Mouse (Mus musculus): ENCODE data around the gene Acot7. TPM values are rescaled to one million over a fixed set of nuclear protein-coding genes. Genes with fewer than 3 reads are reported as not detected.

The Acot7 gene
- polyA plus RNA-seq, 1 experiment from 2014 or later, result 77.0 TPM

DNA sequence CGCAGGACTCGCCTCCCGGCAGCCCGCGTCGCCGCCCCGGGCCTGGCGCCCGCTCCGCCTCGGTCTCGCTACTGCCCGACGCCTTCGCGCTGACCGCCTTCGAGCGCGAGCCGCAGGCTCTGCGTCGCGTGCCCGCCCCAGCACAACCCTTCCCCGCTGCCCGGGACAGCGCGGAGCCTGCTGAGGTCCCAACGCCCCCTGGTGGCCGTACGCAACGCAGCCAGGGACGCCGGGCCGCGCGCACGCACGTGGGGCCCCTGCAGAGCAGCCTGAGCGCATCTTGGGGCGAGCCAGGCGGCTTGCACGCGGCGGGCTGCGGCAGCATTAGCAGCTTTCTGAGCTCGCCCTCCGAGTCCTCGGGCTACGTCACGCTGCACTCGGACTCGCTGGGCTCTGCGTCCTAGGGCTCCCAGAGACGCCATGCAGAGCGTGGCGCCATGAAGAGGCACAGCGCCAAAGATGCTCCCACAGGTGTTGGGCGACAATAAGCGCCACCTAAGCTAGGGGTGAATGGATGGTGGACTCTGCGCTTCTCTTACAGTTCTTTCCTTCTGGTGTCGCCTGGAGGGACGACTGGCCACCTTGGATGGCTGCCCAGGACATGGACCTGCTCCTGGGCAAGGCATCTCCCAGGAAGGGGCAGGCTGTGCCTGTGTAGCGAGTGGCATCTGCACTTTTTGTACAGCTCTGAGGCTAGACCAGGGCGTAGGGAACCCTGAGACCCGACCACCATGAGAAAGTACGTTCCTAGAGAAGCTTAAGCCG, 105.4 kb downstream of the Acot7 start:
- peak; percentile 79 for ATAC-seq (ENCODE audit: insufficient number of reproducible peaks, low FRiP score, low TSS enrichment, low read depth)
- Histone ChIP-seq H3K4me1 (peaks cover 24% of the 10 kb centered on the region), H3K9me3 (replicated peaks) (no peaks in the 10 kb centered on the region), H3K9ac (no peak overlapping the region), H3K4me2 (replicated peaks) (peak overlapping the region; percentile 62), H3K27me3 (peaks cover 87% of the 10 kb centered on the region), H3K4me3 (replicated peaks) (peak overlapping the region; percentile 36), H3K36me3 (peaks cover 8% of the 10 kb centered on the region; the same call in 1 of the 2 replicates), H3K27ac (replicated peaks) (no peak overlapping the region)
- WGBS, result 5% methylated on average over 70 of the region's 70 CpGs

DNA sequence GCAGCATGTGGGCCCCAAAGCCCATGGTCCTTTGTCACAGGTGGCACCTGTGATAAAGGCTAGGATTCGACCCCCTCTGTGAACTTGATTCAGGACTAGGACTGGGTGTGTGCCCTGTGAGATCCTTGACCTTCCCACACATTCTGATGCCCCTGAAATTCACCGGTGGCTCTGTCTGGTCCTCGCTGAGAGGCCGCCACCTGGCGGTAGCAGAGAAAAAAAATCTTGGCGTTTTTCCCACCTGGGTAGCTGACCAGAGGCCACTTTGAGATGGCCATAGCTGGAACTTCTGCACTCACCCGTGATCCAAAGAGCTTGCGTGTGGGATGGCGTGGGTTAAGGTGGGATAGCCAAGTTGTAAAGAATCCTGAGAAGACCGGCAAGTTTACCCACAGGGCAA, 107.6 kb downstream of the Acot7 start:
- H3K4me1 ChIP-seq, result peaks cover 29% of the 10 kb centered on the region
- WGBS, result 2% methylated on average over 10 of the region's 10 CpGs

DNA sequence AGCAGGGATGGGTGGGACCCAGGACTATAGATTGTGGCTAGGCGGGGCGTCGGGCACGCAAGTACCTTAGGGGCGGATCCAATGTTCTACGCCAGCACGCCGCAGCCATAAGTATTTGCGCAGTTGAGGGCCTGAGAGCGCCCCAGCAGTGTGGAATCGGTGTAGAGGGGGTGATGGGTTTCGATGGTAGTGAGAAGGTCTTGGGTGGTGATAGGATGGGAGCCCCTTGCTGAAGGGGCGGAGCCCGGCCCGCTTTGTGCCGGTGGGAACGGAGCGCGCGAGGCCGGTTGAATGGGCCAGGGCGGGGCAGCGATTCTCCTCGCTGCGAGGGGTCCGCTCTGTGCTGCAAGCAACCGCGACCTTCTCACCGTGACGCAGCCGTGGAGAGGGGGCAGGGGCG, 108.2 kb downstream of the Acot7 start:
- no peaks in the 10 kb centered on the region for H3K9me3 ChIP-seq (replicated peaks)
- peaks cover 91% of the 10 kb centered on the region for H3K27me3 ChIP-seq
- no peak overlapping the region for H3K9ac ChIP-seq
- H3K4me2 ChIP-seq (replicated peaks), result peak overlapping the region; percentile 46
- H3K4me3 ChIP-seq (replicated peaks), result peak overlapping the region; percentile 25
- no peak for ATAC-seq (ENCODE audit: insufficient number of reproducible peaks, low FRiP score, low TSS enrichment, low read depth)
- H3K4me1 ChIP-seq, result peaks cover 35% of the 10 kb centered on the region
- H3K36me3 ChIP-seq, result peaks cover 4% of the 10 kb centered on the region; the same call in 1 of the 2 replicates
- 2% methylated on average over 32 of the region's 32 CpGs for WGBS
- no peak overlapping the region for H3K27ac ChIP-seq (replicated peaks)

More for the DNA sequence above, 107.6 kb downstream of the Acot7 start:
- H3K36me3 ChIP-seq, result peaks cover 8% of the 10 kb centered on the region; the same call in 1 of the 2 replicates
- peaks cover 91% of the 10 kb centered on the region for H3K27me3 ChIP-seq
- no peak overlapping the region for H3K4me2 ChIP-seq (replicated peaks)
- H3K4me3 ChIP-seq (replicated peaks), result no peak overlapping the region
- no peak for ATAC-seq (ENCODE audit: insufficient number of reproducible peaks, low FRiP score, low TSS enrichment, low read depth)
- H3K9ac ChIP-seq, result no peak overlapping the region
- no peaks in the 10 kb centered on the region for H3K9me3 ChIP-seq (replicated peaks)
- no peak overlapping the region for H3K27ac ChIP-seq (replicated peaks)

DNA sequence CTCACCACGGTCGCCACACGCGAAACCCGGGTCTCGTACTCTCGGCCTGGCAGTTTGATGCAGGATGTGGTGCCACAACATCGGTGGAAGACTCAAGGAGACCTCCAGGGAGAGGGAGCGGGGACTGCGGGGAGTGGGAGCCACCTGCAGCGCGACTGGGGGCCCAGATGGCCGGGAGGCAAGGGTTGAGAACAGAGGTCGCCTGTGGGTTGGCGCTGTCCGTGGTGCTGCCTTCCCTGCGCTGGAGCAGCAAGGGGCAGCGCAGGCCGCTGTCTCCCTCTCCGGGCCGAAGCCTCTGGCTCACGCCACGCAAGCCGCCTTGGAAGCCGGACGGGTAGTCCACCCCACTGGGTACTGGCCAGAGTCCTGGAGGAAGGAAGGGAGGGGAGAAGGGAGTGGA, 109.0 kb downstream of the Acot7 start:
- ATAC-seq (ENCODE audit: insufficient number of reproducible peaks, low FRiP score, low TSS enrichment, low read depth), result no peak

DNA sequence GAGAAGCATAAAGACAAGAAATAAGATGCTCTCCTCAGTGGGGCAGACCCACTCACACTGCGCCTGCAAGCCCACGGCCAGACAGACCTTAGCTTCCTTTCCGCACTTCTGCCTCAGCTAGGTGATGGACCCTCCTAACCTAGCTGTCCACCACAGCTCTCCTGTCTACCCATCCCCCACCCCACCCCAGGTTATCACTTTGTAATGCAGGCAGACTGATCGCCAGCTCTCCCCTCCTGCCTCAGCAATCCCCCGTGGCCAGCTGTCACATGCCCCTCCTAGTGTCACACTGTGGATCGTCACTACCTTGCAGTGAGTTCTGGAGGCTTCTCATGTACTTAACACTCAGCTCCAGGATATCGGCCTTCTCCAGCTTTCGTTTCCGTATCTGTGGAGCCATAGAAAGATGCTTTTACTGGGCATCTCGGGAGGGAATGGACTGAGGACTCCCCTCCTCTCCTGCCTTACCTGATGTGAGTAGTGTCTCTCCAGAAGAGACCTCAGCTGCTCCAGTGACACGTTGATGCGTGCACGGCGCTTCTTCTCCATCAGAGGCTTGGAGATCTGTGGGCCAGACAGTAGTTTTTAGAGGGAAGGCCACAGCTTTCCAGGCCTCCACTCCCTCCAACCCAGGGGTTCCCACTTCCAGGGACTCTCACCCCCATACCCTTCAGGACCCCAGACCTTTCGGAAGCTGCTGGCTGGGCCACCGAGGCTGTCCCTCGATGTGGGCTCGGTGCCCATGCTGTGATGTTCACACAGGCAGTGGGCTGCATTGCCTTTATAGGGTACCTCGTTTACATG, 109.6 kb downstream of the Acot7 start:
- Histone ChIP-seq H3K9ac (no peak overlapping the region), H3K36me3 (no peaks in the 10 kb centered on the region), H3K4me2 (replicated peaks) (no peak overlapping the region), H3K4me3 (replicated peaks) (no peak overlapping the region), H3K27me3 (peaks cover 91% of the 10 kb centered on the region), H3K27ac (replicated peaks) (no peak overlapping the region), H3K4me1 (peaks cover 35% of the 10 kb centered on the region), H3K9me3 (replicated peaks) (no peaks in the 10 kb centered on the region)
- ATAC-seq (ENCODE audit: insufficient number of reproducible peaks, low FRiP score, low TSS enrichment, low read depth), result no peak
- 12% methylated on average over 19 of the region's 19 CpGs for WGBS

More for the DNA sequence above, 109.0 kb downstream of the Acot7 start:
- H3K36me3 ChIP-seq, result peaks cover 4% of the 10 kb centered on the region; the same call in 1 of the 2 replicates
- H3K9me3 ChIP-seq (replicated peaks), result no peaks in the 10 kb centered on the region
- peaks cover 35% of the 10 kb centered on the region for H3K4me1 ChIP-seq
- peak overlapping the region; percentile 46; the same call in 1 of the 2 replicates for H3K4me2 ChIP-seq (replicated peaks)
- H3K9ac ChIP-seq, result no peak overlapping the region
- 4% methylated on average over 26 of the region's 26 CpGs for WGBS
- H3K4me3 ChIP-seq (replicated peaks), result no peak overlapping the region
- H3K27me3 ChIP-seq, result peaks cover 91% of the 10 kb centered on the region
- H3K27ac ChIP-seq (replicated peaks), result no peak overlapping the region

DNA sequence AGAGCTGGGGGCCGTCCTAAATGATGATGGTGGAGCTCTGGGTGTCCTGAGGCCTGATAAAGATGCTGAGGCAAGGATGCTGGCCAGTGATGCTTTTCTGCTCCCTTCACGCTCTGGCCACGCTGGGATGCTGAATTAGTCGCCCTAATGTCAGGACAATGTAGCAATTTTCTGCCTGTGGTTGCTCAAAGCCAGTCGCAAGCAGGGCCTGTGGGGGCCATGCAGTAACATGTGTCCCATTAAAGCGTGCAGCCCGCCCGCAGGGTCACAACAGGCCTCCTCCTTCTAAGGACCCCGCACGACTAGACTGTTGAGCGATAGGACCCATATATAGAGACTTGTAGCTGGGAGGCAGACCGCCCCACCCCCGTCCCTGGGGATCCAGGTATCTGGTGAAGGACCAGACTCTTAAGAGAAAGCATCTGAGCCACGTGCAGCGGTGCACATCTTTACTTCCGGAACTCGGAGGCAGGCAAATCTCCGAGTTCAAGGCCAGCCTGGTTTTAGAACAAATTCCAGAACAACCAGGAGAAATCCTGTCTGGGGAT, 110.5 kb downstream of the Acot7 start:
- Histone ChIP-seq H3K27ac (replicated peaks) (no peak overlapping the region), H3K27me3 (peaks cover 92% of the 10 kb centered on the region), H3K9ac (no peak overlapping the region), H3K9me3 (replicated peaks) (no peaks in the 10 kb centered on the region), H3K4me2 (replicated peaks) (no peak overlapping the region), H3K36me3 (no peaks in the 10 kb centered on the region), H3K4me3 (replicated peaks) (no peak overlapping the region), H3K4me1 (peaks cover 26% of the 10 kb centered on the region)
- 38% methylated on average over 18 of the region's 18 CpGs for WGBS
- no peak for ATAC-seq (ENCODE audit: insufficient number of reproducible peaks, low FRiP score, low TSS enrichment, low read depth)

DNA sequence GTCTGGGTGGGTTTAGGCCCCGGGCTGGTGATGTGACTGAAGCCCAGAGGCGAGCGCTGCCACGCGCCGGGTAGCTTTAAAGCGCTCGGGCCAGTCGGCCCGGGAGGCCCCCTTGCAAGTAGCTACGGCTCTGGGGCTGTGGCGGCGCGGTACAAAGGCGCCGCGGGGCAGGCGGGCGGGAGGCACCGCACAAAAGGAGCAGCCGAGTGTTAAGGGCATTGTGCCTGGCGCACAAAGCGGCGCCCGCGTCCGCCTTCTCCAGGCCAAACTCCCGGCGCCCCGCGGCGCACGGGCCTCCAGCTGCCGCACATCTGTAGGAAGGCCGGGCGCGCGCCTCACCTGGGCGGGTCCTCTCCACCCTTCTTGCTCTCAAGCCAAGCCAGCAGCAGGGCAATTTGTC, 112.5 kb downstream of the Acot7 start:
- peaks cover 90% of the 10 kb centered on the region for H3K27me3 ChIP-seq
- H3K4me1 ChIP-seq, result peaks cover 24% of the 10 kb centered on the region
- H3K4me2 ChIP-seq (replicated peaks), result peak overlapping the region; percentile 44
- no peaks in the 10 kb centered on the region for H3K9me3 ChIP-seq (replicated peaks)
- H3K36me3 ChIP-seq, result no peaks in the 10 kb centered on the region
- H3K27ac ChIP-seq (replicated peaks), result no peak overlapping the region
- peak overlapping the region; percentile 25 for H3K4me3 ChIP-seq (replicated peaks)
- no peak overlapping the region for H3K9ac ChIP-seq
- ATAC-seq (ENCODE audit: insufficient number of reproducible peaks, low FRiP score, low TSS enrichment, low read depth), result no peak
- under 1% methylated on average over 38 of the region's 39 CpGs for WGBS

DNA sequence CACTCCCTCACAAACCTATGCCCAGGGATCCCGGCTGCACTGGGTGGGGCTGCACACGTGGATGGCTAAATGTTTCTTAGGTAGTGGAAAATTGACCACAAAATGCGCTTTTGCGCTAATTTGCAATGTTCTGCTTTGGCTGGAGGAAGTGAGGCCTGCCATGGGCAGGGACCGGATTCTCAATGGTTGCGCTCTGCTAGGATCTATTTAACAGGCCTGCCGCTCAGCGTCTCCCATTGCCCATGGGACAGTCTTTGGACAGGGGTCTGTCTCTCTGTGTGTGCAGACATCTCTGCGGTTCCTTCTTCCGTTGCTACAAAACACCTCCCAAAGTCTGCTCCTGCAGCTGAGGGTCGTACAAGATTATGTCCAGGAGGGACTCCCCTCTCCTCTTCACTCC, 113.1 kb downstream of the Acot7 start:
- no peak for ATAC-seq (ENCODE audit: insufficient number of reproducible peaks, low FRiP score, low TSS enrichment, low read depth)
- peak overlapping the region; percentile 44 for H3K4me2 ChIP-seq (replicated peaks)

DNA sequence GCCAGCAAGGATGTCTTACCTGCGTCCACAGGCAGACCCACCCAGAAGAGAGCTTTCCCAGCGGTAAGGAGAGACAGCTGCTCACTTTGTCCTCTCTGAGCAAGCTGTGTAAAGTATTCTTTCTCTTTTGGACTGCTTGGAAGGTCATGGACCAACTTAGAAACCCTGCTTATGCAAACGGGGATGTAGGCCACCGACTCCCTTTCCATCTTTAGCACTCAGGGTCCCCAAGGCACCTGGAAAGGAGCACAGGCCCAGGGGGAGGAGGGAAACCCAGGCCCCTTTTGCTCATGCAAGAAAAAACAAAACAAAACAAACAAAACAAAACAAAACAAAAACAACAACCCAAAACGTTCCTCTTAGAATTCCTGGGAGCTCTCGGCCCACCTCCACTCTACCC, 113.6 kb downstream of the Acot7 start, which contains the start of gene Hes3:
Gene Hes3 (minus strand): TSS at position 101 of the 400 bp plus-strand sequence.
- no peaks in the 10 kb centered on the region for H3K36me3 ChIP-seq
- no peak for ATAC-seq (ENCODE audit: insufficient number of reproducible peaks, low FRiP score, low TSS enrichment, low read depth)
- H3K4me2 ChIP-seq (replicated peaks), result peak within 1 kb of the TSS; percentile 44
- no peak within 1 kb of the TSS for H3K27ac ChIP-seq (replicated peaks)
- H3K4me1 ChIP-seq, result peaks cover 25% of the 10 kb centered on the region
- no peaks in the 10 kb centered on the region for H3K9me3 ChIP-seq (replicated peaks)
- H3K9ac ChIP-seq, result no peak within 1 kb of the TSS
- 22% methylated on average over 6 of the region's 6 CpGs for whole genome bisulfite sequencing
- H3K4me3 ChIP-seq (replicated peaks), result peak within 1 kb of the TSS; percentile 25
- peaks cover 84% of the 10 kb centered on the region for H3K27me3 ChIP-seq

More for the DNA sequence above, 113.1 kb downstream of the Acot7 start:
- Histone ChIP-seq H3K4me1 (peaks cover 28% of the 10 kb centered on the region), H3K27ac (replicated peaks) (no peak overlapping the region), H3K36me3 (no peaks in the 10 kb centered on the region), H3K4me3 (replicated peaks) (peak overlapping the region; percentile 25; the same call in 1 of the 2 replicates), H3K9ac (no peak overlapping the region), H3K27me3 (peaks cover 90% of the 10 kb centered on the region), H3K9me3 (replicated peaks) (no peaks in the 10 kb centered on the region)
- WGBS, result 12% methylated on average over 11 of the region's 11 CpGs

DNA sequence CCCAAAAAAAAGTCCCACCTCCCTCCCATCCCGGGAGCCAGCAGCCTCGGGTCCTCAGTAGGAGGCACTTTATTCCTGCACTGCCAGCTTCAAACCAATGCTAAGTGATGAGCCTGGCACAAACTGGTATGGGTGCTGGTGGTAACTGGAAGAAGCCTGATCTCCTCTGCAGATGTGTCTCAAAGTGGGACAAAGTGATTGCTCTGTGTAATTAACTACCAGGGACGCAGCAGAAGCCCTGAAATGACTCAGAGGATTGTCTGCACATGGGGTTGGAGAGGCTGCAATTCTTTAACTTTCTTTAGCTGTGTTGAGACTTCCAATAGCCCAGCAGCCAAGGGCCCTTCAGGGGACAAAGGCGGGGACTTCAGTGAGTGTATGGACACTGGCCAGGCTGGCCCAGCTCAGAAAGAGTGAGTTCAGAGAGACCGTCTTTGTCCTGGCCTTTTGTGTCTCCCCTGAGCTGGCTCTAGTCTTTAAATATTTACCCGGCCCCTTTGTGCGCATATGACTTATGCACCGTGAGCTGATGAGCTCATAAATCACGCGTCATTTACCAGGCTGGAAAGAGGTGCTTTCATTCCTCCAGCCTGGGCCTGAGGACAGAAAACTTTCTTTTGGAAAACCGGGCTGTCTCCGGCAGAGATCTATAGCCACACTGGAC, 114.3 kb downstream of the Acot7 start:
- Histone ChIP-seq H3K9ac (no peak overlapping the region), H3K27ac (replicated peaks) (no peak overlapping the region), H3K4me2 (replicated peaks) (no peak overlapping the region), H3K36me3 (no peaks in the 10 kb centered on the region), H3K4me3 (replicated peaks) (no peak overlapping the region), H3K4me1 (peaks cover 23% of the 10 kb centered on the region), H3K9me3 (replicated peaks) (no peaks in the 10 kb centered on the region), H3K27me3 (peaks cover 78% of the 10 kb centered on the region)
- ATAC-seq (ENCODE audit: insufficient number of reproducible peaks, low FRiP score, low TSS enrichment, low read depth), result no peak
- 27% methylated on average over 12 of the region's 12 CpGs for WGBS
